Mouse (Mus musculus) heart, postnatal 4 days (tissue): ENCODE data around the gene Ptpra. TPM values are rescaled to one million over a fixed set of nuclear protein-coding genes. Genes with fewer than 3 reads are reported as not detected.

ENCODE experiments used
- DNase-seq: peaks from one replicate; pipeline ENCODE4 v3.0.0; 2021
- total RNA-seq, 2 experiments: library from RNA; stranded (reverse); gene quantifications; 2 replicates each; pipeline ENCODE4 v1.2.3; 2021

Gene Ptpra
- 10 to 100 TPM; 78.9 to 86.4 TPM for total RNA-seq

GRCm38 (mm10) chr2:130449794-130450433, at the start of gene Ptpra:
Ptpra (plus strand) TSS chr2:130450278.
- peak; percentile 93 for DNase-seq

- no peak for DNase-seq
These were observed 48.2 kb upstream of the Ptpra start for GRCm38 (mm10) chr2:130401891-130402290.

DNA sequence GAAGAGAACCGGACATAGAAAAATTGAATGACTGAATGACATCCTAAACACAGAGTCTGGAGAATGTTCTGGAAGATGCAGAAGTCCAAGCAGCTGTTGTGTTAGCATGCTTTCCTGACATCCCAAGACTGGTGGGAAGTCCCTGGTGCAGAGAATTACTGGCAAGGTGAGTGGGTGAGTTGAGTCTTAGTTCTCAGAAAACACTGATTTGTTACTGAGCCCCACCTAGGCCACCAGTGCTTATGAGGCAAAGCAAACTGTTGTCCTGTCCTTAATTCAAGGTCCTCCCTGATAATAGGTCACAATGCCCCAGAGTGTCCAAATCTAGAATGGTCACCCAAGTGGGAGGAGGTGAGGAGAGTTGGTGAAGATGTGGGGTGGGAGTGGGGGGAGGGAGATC, 45.1 kb upstream of the Ptpra start, which contains the start of the genes Gm28372 and 1700020A23Rik:
Gene Gm28372 (plus strand): TSS at position 301 of the 400 bp plus-strand sequence.
Gene 1700020A23Rik (plus strand): TSS at position 321 of the 400 bp plus-strand sequence.
- DNase-seq: no peak

GRCm38 (mm10) chr2:130406178-130406577, 43.9 kb upstream of the Ptpra start, which contains the start of gene Tmem239:
Tmem239 (plus strand) TSS chr2:130406478.
- DNase-seq: no peak

GRCm38 (mm10) chr2:130408194-130408593, 41.9 kb upstream of the Ptpra start:
- DNase-seq: no peak

DNA sequence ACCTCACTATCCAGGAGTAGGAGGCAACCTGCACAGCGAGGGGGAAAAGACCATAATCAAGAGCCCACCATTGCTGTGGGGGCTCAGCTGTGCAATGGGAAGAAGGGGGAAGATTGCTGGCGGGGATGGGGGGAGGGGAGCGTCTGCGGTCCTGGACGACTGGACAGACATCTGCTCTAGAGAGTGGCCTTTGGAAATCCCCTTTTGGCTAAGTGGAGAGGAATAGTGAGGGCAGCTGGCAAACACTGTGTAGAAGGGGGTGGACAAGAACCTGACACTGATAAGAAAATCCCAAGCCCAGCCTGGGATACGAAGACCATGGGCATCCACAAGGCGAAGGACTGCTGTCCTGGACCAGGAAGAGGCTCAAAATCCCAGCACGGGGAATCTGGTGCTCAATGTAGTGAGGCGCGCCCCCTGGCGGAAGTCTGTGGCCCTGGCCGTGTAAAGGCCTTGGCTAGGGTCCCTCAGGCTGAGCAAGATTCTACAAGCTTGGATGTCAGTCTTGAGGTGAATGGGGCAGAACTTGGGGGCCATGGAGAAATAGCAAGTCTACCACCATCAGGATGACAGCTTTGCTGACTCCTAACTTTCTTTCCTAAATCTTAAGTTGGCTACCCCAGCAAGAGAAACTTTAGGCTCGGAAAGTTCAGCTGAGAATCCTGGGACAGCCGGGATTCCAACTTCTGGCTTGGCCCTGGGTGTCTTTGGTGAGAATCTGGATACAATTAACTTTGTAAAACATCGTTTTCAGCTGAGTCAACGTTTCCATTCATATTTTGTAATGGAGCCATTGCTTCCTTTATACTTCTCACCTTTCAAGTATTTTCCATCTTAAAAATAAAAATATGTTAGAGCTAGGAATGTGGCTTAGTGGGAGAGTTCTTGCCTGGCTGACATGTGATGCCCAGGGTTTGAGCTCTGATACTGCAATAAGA, 38.3 kb upstream of the Ptpra start:
- peak; percentile 92 for DNase-seq

GRCm38 (mm10) chr2:130412775-130413174, 37.3 kb upstream of the Ptpra start:
- no peak for DNase-seq

DNA sequence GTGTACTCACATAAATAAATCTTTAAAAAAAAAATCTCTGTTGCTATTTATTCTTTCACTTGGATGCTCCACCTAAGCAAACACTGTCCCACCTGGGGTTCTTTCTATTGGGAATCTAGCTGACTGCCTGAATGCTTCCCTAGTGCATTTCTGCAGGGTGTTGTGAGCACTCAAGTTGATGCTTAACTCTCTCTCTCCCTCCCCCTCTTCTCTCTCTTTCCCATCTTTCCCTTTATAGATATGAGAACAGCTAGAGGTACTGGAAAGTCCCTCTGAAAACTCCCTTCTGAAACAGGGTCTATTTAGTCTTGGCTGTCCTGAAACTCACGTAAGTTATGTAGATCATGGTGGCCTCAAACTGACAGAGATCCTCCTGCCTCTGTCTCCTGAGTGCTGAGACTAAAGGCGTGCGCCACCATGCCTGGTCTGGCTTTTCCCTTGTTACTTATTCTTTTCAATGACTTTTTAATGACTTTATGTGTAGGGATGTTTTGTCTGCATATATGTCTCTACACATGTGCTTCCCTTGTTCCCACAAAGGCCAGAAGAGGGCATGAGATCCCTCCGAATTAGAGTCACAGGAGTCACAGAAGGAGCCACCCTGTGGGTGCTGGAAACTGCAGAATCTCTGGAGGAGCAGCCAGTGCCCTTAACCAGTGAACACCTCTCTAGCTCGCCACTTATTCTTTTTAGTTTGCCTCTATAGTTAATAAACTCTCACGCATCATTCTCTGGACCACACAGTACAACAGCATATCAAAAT, 35.8 kb upstream of the Ptpra start:
- DNase-seq: no peak

GRCm38 (mm10) chr2:130421781-130422620, 28.1 kb upstream of the Ptpra start:
- no peak for DNase-seq

GRCm38 (mm10) chr2:130423397-130424125, 26.5 kb upstream of the Ptpra start:
- DNase-seq: peak; percentile 84

GRCm38 (mm10) chr2:130424126-130424853, 25.8 kb upstream of the Ptpra start, which contains the start of the genes Vps16 and Pced1a:
Vps16 (plus strand) TSS chr2:130424339.
Pced1a (minus strand) TSS chr2:130424701.
- peak; percentile 94 for DNase-seq

- no peak for DNase-seq
These were observed 25.0 kb upstream of the Ptpra start for GRCm38 (mm10) chr2:130425112-130425511.

- no peak for DNase-seq
These were observed 20.2 kb upstream of the Ptpra start for GRCm38 (mm10) chr2:130429851-130430250.

- no peak for DNase-seq
These were observed 19.6 kb upstream of the Ptpra start for GRCm38 (mm10) chr2:130430484-130430883.

DNA sequence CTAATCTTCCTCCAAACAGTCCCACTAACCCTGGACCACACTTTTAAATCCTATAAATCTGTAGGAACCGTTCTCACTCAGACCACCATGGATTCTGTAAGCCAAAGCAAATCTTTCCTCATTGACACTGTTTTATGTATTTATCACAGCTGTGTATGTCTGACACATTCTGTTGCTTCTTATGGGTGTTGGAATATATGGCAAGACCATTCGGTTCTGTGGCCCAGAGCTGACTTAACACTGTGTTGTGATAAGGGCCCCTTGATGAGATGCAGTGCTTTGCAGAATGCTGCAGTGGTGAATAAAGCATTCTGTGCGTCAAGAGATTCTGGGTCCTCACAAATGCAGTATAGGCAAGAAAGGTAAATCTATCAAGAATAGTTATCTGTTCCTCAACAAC, 17.9 kb upstream of the Ptpra start:
- no peak for DNase-seq

GRCm38 (mm10) chr2:130433152-130433551, 16.9 kb upstream of the Ptpra start:
- peak; percentile 53 for DNase-seq

DNA sequence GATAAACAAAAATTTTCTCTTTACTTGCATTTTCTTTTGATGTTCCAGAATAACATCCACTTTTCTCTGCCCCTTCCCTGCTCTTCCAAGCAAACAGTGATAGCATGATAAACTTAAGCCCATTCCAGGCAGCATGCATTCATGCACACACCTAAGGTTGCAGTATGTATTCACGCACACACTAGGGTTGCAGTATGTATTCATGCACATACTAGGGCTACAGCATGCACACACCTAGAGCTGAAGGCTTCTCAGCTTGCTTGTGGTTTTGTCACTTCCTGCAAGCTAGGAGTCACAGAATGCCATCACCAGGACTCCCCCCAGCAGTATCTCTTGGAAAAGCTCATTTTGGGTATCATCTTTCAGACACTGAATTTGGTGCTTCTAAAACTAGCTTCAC, 13.3 kb upstream of the Ptpra start:
- DNase-seq: no peak

- DNase-seq: no peak
These were observed 11.2 kb upstream of the Ptpra start for GRCm38 (mm10) chr2:130438861-130439260.

GRCm38 (mm10) chr2:130439840-130440480, 10.1 kb upstream of the Ptpra start:
- no peak for DNase-seq

GRCm38 (mm10) chr2:130442162-130442561, 7.9 kb upstream of the Ptpra start:
- DNase-seq: no peak
